Mouse (Mus musculus): ENCODE results near the gene Opcml. TPM values are rescaled to one million over a fixed set of nuclear protein-coding genes. Genes with fewer than 3 reads are reported as not detected.

Gene Opcml
- polyA plus RNA-seq, 1 experiment: 0.06 TPM

DNA sequence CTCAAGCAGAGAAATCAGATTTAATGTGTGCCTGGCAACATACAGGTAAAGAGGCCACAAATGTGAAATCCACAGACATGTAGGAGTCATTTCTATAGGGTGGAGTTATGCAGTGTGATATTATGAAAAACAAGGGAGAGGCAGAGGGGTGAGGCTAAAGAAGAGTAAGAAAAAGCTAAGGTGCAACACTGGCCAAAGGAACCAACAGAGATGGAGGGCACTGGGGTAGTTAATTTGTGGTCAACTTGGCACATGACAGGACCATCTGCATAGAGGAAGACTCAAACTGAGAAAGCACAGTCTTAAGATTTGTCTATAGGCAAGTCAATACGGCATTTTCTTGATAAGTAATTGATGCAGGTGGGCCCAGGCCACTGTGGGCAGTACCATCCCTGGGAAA lies 400.2 kb downstream of the Opcml start:
- H3K36me3 ChIP-seq (ENCODE audit: control insufficient read depth, insufficient read depth): no peaks in the 10 kb centered on the region
- H3ac ChIP-seq (ENCODE audit: control insufficient read depth, insufficient read length, low read depth): no peak overlapping the region
- no peak overlapping the region for H3K4me3 ChIP-seq (ENCODE audit: insufficient read depth, poor library complexity, severe bottlenecking)
- TF ChIP-seq CEBPB (IDR thresholded peaks at IDR 0.05; ENCODE audit: low read depth) (no peak), MYOD1 (IDR thresholded peaks at IDR 0.05; ENCODE audit: control insufficient read depth, insufficient read length, low read depth) (no peak), MYOG (IDR thresholded peaks at IDR 0.05; ENCODE audit: control insufficient read depth, extremely low read depth, insufficient read length) (no peak), MAX (IDR thresholded peaks at IDR 0.05) (no peak), CTCF (IDR thresholded peaks at IDR 0.05; ENCODE audit: control insufficient read depth, insufficient read depth, insufficient read length) (no peak), FOSL1 (IDR thresholded peaks at IDR 0.05; ENCODE audit: insufficient read depth, low read length, poor library complexity, severe bottlenecking) (no peak), USF1 (IDR thresholded peaks at IDR 0.05; ENCODE audit: low read depth) (no peak)
- no peaks in the 10 kb centered on the region for H3K79me2 ChIP-seq (ENCODE audit: control insufficient read depth, insufficient read depth)
- no peaks in the 10 kb centered on the region for H3K79me3 ChIP-seq (ENCODE audit: low read depth)
- no peaks in the 10 kb centered on the region for H3K27me3 ChIP-seq (ENCODE audit: control insufficient read depth, insufficient read depth, insufficient read length)

DNA sequence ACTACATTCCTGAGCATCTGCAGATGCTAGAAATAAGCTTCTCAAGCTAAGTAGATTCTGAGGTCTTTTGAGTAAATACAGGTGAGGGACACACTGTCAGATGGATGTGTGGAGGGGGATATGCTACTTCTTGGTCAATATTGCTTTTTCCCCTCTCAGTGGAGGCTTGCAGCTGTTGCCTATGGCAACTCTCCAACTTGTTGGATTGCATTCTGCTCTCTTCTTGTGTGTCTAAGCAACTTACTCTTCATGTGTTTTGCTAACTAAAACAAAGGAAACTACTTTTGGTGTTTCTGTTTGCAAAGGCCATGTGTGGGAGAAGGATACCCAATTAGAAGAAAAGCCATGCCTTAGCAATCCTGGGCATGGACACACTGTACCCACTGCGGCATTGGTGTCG lies 406.0 kb downstream of the Opcml start:
- Histone ChIP-seq H3ac (ENCODE audit: control insufficient read depth, insufficient read length, low read depth) (no peak overlapping the region), H3K79me3 (ENCODE audit: low read depth) (no peaks in the 10 kb centered on the region), H3K4me3 (ENCODE audit: insufficient read depth, poor library complexity, severe bottlenecking) (no peak overlapping the region), H3K27me3 (ENCODE audit: control insufficient read depth, insufficient read depth, insufficient read length) (no peaks in the 10 kb centered on the region), H3K36me3 (ENCODE audit: control insufficient read depth, insufficient read depth) (no peaks in the 10 kb centered on the region), H3K79me2 (ENCODE audit: control insufficient read depth, insufficient read depth) (no peaks in the 10 kb centered on the region)
- TF ChIP-seq MAX (IDR thresholded peaks at IDR 0.05) (no peak), CTCF (IDR thresholded peaks at IDR 0.05; ENCODE audit: control insufficient read depth, insufficient read depth, insufficient read length) (no peak), USF1 (IDR thresholded peaks at IDR 0.05; ENCODE audit: low read depth) (no peak), MYOD1 (IDR thresholded peaks at IDR 0.05; ENCODE audit: control insufficient read depth, insufficient read length, low read depth) (no peak), MYOG (IDR thresholded peaks at IDR 0.05; ENCODE audit: control insufficient read depth, extremely low read depth, insufficient read length) (no peak), CEBPB (IDR thresholded peaks at IDR 0.05; ENCODE audit: low read depth) (no peak), FOSL1 (IDR thresholded peaks at IDR 0.05; ENCODE audit: insufficient read depth, low read length, poor library complexity, severe bottlenecking) (no peak)

DNA sequence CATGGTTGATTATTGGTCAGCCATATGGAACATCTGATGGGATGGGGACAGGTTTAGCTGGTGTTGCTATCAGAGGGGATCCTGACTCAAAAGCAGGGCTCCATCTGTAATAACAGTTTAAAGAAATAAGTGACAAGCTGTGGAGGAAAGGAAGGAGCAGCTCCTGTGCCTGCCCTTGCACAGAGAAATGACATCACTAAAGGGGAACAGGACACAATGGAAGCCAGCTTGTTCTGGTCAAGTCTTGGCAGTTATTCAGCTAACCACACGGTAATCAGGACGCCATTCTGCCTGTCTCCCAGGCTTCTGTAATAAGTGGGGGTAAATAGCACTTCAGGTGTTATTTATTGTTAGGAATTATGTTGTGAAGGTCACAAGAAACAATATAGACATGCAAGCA lies 406.5 kb downstream of the Opcml start:
- Histone ChIP-seq H3ac (ENCODE audit: control insufficient read depth, insufficient read length, low read depth) (no peak overlapping the region), H3K4me3 (ENCODE audit: insufficient read depth, poor library complexity, severe bottlenecking) (no peak overlapping the region), H3K79me3 (ENCODE audit: low read depth) (no peaks in the 10 kb centered on the region), H3K36me3 (ENCODE audit: control insufficient read depth, insufficient read depth) (no peaks in the 10 kb centered on the region), H3K27me3 (ENCODE audit: control insufficient read depth, insufficient read depth, insufficient read length) (no peaks in the 10 kb centered on the region), H3K79me2 (ENCODE audit: control insufficient read depth, insufficient read depth) (no peaks in the 10 kb centered on the region)
- TF ChIP-seq FOSL1 (IDR thresholded peaks at IDR 0.05; ENCODE audit: insufficient read depth, low read length, poor library complexity, severe bottlenecking) (no peak), MYOD1 (IDR thresholded peaks at IDR 0.05; ENCODE audit: control insufficient read depth, insufficient read length, low read depth) (no peak)

DNA sequence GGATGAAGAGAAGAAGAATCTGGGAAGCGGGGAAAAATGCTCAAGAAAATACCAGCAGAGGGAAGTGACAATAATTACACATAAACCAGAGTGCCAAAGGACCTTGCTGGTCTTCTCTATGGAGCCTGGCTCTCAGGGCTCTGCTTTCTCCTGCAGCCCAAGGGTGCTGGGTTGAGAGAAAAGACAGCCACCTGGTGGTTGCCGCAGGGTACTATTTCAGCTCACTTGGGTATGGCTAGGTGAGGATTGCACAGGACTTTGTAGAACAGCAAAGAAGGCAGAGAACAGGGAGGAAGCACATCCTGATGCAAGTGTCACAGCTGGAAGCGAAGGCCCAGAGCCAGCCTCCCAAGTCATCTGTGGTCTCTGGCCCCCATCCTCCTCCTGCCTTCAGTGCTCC lies 407.1 kb downstream of the Opcml start:
- Histone ChIP-seq H3K27me3 (ENCODE audit: control insufficient read depth, insufficient read depth, insufficient read length) (no peaks in the 10 kb centered on the region), H3K79me3 (ENCODE audit: low read depth) (no peaks in the 10 kb centered on the region), H3K79me2 (ENCODE audit: control insufficient read depth, insufficient read depth) (no peaks in the 10 kb centered on the region), H3K36me3 (ENCODE audit: control insufficient read depth, insufficient read depth) (no peaks in the 10 kb centered on the region), H3ac (ENCODE audit: control insufficient read depth, insufficient read length, low read depth) (no peak overlapping the region), H3K4me3 (ENCODE audit: insufficient read depth, poor library complexity, severe bottlenecking) (no peak overlapping the region)
- TF ChIP-seq CEBPB (IDR thresholded peaks at IDR 0.05; ENCODE audit: low read depth) (no peak), FOSL1 (IDR thresholded peaks at IDR 0.05; ENCODE audit: insufficient read depth, low read length, poor library complexity, severe bottlenecking) (no peak), CTCF (IDR thresholded peaks at IDR 0.05; ENCODE audit: control insufficient read depth, insufficient read depth, insufficient read length) (no peak), USF1 (IDR thresholded peaks at IDR 0.05; ENCODE audit: low read depth) (no peak), MAX (IDR thresholded peaks at IDR 0.05) (no peak), MYOD1 (IDR thresholded peaks at IDR 0.05; ENCODE audit: control insufficient read depth, insufficient read length, low read depth) (no peak), MYOG (IDR thresholded peaks at IDR 0.05; ENCODE audit: control insufficient read depth, extremely low read depth, insufficient read length) (no peak)

DNA sequence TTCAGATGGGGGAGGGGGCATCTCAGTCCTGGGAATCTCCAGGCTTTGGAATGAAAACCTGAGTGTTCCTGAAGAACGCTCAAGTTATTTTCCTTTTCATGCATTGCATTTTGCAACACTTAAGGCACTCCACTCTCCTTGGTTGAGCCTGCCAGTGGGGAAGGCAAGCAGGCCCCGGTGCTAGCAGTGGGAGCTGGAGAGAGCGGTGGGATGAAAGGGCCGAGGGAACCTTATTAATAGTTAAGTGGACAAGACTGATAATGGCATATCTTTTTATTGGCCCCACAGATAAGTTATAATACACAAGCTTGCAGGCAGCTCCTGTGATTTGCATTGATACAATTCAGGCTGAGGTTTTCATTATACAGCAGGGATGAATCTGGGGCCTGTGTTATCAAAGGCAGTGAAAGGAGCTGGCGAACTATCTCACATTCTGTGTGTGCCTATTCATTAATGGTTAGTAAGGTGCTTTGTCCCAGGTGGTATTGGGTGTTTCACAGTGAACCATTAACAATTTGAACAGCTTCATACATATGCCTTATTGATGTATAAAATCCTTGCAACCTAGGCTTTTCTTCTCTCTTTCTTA lies 407.6 kb downstream of the Opcml start:
- Histone ChIP-seq H3K4me3 (ENCODE audit: insufficient read depth, poor library complexity, severe bottlenecking) (no peak overlapping the region), H3K79me3 (ENCODE audit: low read depth) (no peaks in the 10 kb centered on the region)

DNA sequence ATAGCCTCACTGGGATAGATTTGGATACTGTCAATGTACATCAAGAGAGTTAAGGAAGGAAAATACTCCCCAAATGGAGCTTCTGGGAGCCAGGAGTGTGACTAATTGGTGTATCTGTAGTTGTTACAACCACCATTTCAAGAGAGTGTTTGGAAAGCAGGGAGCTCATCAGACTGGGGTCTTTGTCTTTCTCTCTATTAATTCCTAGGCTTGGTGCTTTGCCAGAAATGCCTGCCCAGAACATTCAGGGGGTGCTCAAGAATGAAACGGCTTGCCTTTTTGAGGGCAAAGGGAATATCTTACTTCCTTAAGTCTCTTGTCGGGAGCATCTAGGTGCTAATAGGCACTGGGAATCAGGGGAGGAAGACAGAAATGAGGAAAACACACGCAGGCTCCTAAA lies 416.9 kb downstream of the Opcml start:
- Histone ChIP-seq H3K4me3 (ENCODE audit: insufficient read depth, poor library complexity, severe bottlenecking) (no peak overlapping the region), H3K36me3 (ENCODE audit: control insufficient read depth, insufficient read depth) (no peaks in the 10 kb centered on the region), H3ac (ENCODE audit: control insufficient read depth, insufficient read length, low read depth) (no peak overlapping the region), H3K27me3 (ENCODE audit: control insufficient read depth, insufficient read depth, insufficient read length) (no peaks in the 10 kb centered on the region), H3K79me3 (ENCODE audit: low read depth) (no peaks in the 10 kb centered on the region), H3K79me2 (ENCODE audit: control insufficient read depth, insufficient read depth) (no peaks in the 10 kb centered on the region)
- TF ChIP-seq FOSL1 (IDR thresholded peaks at IDR 0.05; ENCODE audit: insufficient read depth, low read length, poor library complexity, severe bottlenecking) (no peak), USF1 (IDR thresholded peaks at IDR 0.05; ENCODE audit: low read depth) (no peak), MYOG (IDR thresholded peaks at IDR 0.05; ENCODE audit: control insufficient read depth, extremely low read depth, insufficient read length) (no peak), MYOD1 (IDR thresholded peaks at IDR 0.05; ENCODE audit: control insufficient read depth, insufficient read length, low read depth) (no peak), CTCF (IDR thresholded peaks at IDR 0.05; ENCODE audit: control insufficient read depth, insufficient read depth, insufficient read length) (no peak), CEBPB (IDR thresholded peaks at IDR 0.05; ENCODE audit: low read depth) (no peak), MAX (IDR thresholded peaks at IDR 0.05) (no peak)

More for the DNA sequence above, 407.6 kb downstream of the Opcml start:
- no peaks in the 10 kb centered on the region for H3K27me3 ChIP-seq (ENCODE audit: control insufficient read depth, insufficient read depth, insufficient read length)
- no peak for TF ChIP-seq USF1 (IDR thresholded peaks at IDR 0.05; ENCODE audit: low read depth)
- no peak for TF ChIP-seq MAX (IDR thresholded peaks at IDR 0.05)
- no peak for TF ChIP-seq CTCF (IDR thresholded peaks at IDR 0.05; ENCODE audit: control insufficient read depth, insufficient read depth, insufficient read length)
- no peak for TF ChIP-seq MYOD1 (IDR thresholded peaks at IDR 0.05; ENCODE audit: control insufficient read depth, insufficient read length, low read depth)
- no peak for TF ChIP-seq MYOG (IDR thresholded peaks at IDR 0.05; ENCODE audit: control insufficient read depth, extremely low read depth, insufficient read length)
- no peak for TF ChIP-seq FOSL1 (IDR thresholded peaks at IDR 0.05; ENCODE audit: insufficient read depth, low read length, poor library complexity, severe bottlenecking)
- TF ChIP-seq CEBPB (IDR thresholded peaks at IDR 0.05; ENCODE audit: low read depth): no peak
- no peak overlapping the region for H3ac ChIP-seq (ENCODE audit: control insufficient read depth, insufficient read length, low read depth)
- no peaks in the 10 kb centered on the region for H3K79me2 ChIP-seq (ENCODE audit: control insufficient read depth, insufficient read depth)
- H3K36me3 ChIP-seq (ENCODE audit: control insufficient read depth, insufficient read depth): no peaks in the 10 kb centered on the region
